Mouse (Mus musculus) erythroblast, embryonic 14.5 days (primary cell): ENCODE measurements around the gene Ptgis. TPM values are rescaled to one million over a fixed set of nuclear protein-coding genes. Genes with fewer than 3 reads are reported as not detected.

ENCODE experiments used
- H3K27me3 ChIP-seq: 2 replicates; pipeline ENCODE4 v1.6.1; 2012; ENCODE audit warnings: inconsistent platforms; ENCODE audit not compliant: control insufficient read depth
- H3K36me3 ChIP-seq: 2 replicates; pipeline ENCODE4 v1.6.1; 2012; ENCODE audit warnings: mild to moderate bottlenecking, inconsistent platforms; ENCODE audit not compliant: control insufficient read depth
- H3K4me1 ChIP-seq: 2 replicates; pipeline ENCODE4 v1.6.1; 2012; ENCODE audit warnings: inconsistent platforms; ENCODE audit not compliant: control insufficient read depth
- H3K4me3 ChIP-seq: replicated peaks from 2 replicates; pipeline ENCODE3; 2012; ENCODE audit warnings: moderate library complexity, mild to moderate bottlenecking, inconsistent platforms
- H3K9me3 ChIP-seq: 2 replicates; pipeline ENCODE4 v1.6.1; 2012; ENCODE audit warnings: low read length, inconsistent platforms, mixed read lengths; ENCODE audit not compliant: control insufficient read depth
- GATA1 ChIP-seq: IDR thresholded peaks from 2 replicates; pipeline ENCODE4 v1.6.1; 2012; ENCODE audit warnings: low read length, inconsistent platforms, mixed read lengths
- TAL1 ChIP-seq: IDR thresholded peaks from 3 replicates; pipeline ENCODE4 v1.6.1; 2012; ENCODE audit warnings: low read length, inconsistent platforms, mixed read lengths
- polyA plus RNA-seq: library from polyadenylated mRNA; stranded (reverse); fragments of >175 nt; gene quantifications from 2 replicates; pipeline ENCODE4 v1.2.3, GENCODE M21; 2012

Gene Ptgis
- not detected in 2 replicates for polyA plus RNA-seq

- Histone ChIP-seq H3K4me1 (no peaks in the 10 kb centered on the region), H3K4me3 (no peak within 1 kb of the TSS), H3K27me3 (peaks cover 43% of the 10 kb centered on the region), H3K9me3 (peaks cover 7% of the 10 kb centered on the region), H3K36me3 (no peaks in the 10 kb centered on the region)
- TF ChIP-seq GATA1, result no peak
- no peak for TF ChIP-seq TAL1
These were observed at the start of gene Ptgis for GRCm38 (mm10) chr2:167240008-167240964. Gene Ptgis, minus strand, starts transcription at chr2:167240604.

DNA sequence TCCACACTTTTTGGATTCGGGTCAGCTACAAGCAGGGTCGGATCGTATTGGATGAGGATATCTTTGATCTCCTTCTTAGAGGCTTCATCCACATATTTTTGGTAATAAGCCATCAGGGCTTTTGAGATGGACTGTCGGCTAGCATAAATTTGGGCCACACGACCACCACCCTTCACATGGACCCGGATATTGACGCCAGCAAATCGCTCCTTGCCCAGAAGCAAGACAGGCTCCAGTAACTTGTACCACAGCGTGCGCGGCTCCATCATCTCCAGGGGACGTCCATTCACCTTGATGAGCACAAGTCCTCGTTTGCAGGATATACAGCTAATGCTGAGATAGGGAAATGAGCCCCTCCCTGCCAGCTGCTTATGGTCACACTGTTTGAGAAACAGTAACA is 41.1 kb upstream of the Ptgis start:
- no peaks in the 10 kb centered on the region for H3K9me3 ChIP-seq
- TF ChIP-seq TAL1 (no peak), GATA1 (no peak)
- no peaks in the 10 kb centered on the region for H3K36me3 ChIP-seq
- H3K4me3 ChIP-seq, result no peak overlapping the region
- H3K27me3 ChIP-seq, result peaks cover 7% of the 10 kb centered on the region
- peaks cover 9% of the 10 kb centered on the region for H3K4me1 ChIP-seq

GRCm38 (mm10) chr2:167280986-167281310 is 40.5 kb upstream of the Ptgis start:
- peaks cover 7% of the 10 kb centered on the region for H3K27me3 ChIP-seq
- no peaks in the 10 kb centered on the region for H3K36me3 ChIP-seq
- TF ChIP-seq TAL1 (no peak), GATA1 (no peak)
- peaks cover 9% of the 10 kb centered on the region for H3K4me1 ChIP-seq
- H3K9me3 ChIP-seq, result no peaks in the 10 kb centered on the region
- H3K4me3 ChIP-seq, result no peak overlapping the region

DNA sequence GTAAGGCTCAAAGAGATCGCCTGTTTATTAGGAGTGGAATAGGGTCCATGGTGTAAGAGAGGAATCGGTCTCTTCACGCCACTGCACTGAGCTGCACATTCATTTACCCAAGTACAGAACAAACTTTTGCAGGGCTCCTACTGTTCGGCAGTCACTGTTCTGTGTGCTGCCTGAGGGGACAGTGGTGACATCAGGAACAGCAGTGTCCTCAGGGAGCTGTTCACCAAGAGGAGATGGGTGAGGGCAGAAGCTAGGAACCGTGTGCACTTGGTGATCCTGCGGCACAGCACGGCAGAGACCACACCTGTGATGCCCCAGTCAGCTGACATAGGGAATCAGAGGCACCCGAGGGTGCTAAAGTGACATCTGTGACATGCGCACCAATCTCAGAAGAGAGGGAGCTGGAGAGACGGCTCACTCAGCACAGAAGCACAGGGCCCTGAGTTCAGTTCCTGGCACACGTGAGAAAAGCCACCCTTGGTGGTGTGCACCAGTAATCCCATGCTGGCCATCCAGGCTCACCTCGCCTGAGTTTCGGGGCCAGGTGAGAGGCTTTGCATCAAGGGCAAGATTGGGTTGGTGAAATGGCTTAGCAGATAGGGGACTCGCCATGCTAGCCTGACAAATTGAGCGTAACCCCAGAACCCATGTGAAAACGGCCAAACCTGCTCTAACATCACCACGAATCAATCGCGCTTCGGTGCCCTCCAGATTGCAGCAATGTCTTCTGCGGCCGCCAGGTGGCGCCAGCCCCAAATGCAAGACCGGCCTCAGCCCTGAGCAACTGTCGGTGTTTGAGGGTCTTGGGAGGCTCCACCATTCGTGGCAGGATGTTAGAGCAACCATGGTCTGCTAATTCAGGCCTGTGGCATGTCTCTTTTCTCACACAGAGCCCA is 39.9 kb upstream of the Ptgis start:
- H3K36me3 ChIP-seq, result no peaks in the 10 kb centered on the region
- H3K4me1 ChIP-seq, result peaks cover 9% of the 10 kb centered on the region
- TF ChIP-seq TAL1, result no peak
- no peak for TF ChIP-seq GATA1
- no peak overlapping the region for H3K4me3 ChIP-seq
- H3K27me3 ChIP-seq, result peaks cover 7% of the 10 kb centered on the region
- H3K9me3 ChIP-seq, result no peaks in the 10 kb centered on the region

- Histone ChIP-seq H3K36me3 (no peaks in the 10 kb centered on the region), H3K27me3 (peaks cover 7% of the 10 kb centered on the region), H3K9me3 (no peaks in the 10 kb centered on the region), H3K4me1 (peaks cover 9% of the 10 kb centered on the region), H3K4me3 (no peak overlapping the region)
- TF ChIP-seq TAL1 (no peak), GATA1 (no peak)
These were observed 38.5 kb upstream of the Ptgis start for GRCm38 (mm10) chr2:167278751-167279526.

GRCm38 (mm10) chr2:167278011-167278410 is 37.6 kb upstream of the Ptgis start:
- peaks cover 7% of the 10 kb centered on the region for H3K27me3 ChIP-seq
- TF ChIP-seq TAL1, result no peak
- no peak for TF ChIP-seq GATA1
- peaks cover 11% of the 10 kb centered on the region for H3K4me1 ChIP-seq
- H3K4me3 ChIP-seq, result no peak overlapping the region
- no peaks in the 10 kb centered on the region for H3K36me3 ChIP-seq
- H3K9me3 ChIP-seq, result no peaks in the 10 kb centered on the region

GRCm38 (mm10) chr2:167277026-167277425 is 36.6 kb upstream of the Ptgis start:
- TF ChIP-seq TAL1 (no peak), GATA1 (no peak)
- H3K27me3 ChIP-seq, result peaks cover 7% of the 10 kb centered on the region
- peaks cover 15% of the 10 kb centered on the region for H3K4me1 ChIP-seq
- H3K36me3 ChIP-seq, result no peaks in the 10 kb centered on the region
- H3K9me3 ChIP-seq, result no peaks in the 10 kb centered on the region
- no peak overlapping the region for H3K4me3 ChIP-seq

DNA sequence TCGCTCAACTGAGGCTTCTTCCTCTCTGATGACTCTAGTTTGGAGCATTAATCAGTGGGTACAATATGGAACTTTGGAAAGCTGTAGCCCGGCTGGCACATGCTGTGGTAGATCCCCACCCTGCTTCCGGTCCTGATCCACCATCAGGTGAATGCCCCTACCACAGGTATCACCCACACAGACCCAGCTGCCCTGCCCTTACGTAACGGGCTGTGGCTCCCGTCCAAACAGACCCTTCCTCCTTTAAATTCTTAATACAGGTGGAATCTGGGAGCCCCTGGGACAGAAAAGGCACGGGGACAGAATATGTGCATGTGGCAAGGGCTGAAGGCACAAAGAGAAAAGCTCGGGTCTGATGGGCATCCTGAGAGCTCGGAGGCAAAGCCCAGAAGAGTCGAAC is 35.5 kb upstream of the Ptgis start:
- H3K9me3 ChIP-seq, result no peaks in the 10 kb centered on the region
- H3K4me3 ChIP-seq, result no peak overlapping the region
- H3K4me1 ChIP-seq, result peaks cover 11% of the 10 kb centered on the region
- peaks cover 7% of the 10 kb centered on the region for H3K27me3 ChIP-seq
- no peak for TF ChIP-seq TAL1
- TF ChIP-seq GATA1, result no peak
- no peaks in the 10 kb centered on the region for H3K36me3 ChIP-seq
